Comparison of ENCODE assay signal across 8 mouse cellular contexts in the genomic region with DNA sequence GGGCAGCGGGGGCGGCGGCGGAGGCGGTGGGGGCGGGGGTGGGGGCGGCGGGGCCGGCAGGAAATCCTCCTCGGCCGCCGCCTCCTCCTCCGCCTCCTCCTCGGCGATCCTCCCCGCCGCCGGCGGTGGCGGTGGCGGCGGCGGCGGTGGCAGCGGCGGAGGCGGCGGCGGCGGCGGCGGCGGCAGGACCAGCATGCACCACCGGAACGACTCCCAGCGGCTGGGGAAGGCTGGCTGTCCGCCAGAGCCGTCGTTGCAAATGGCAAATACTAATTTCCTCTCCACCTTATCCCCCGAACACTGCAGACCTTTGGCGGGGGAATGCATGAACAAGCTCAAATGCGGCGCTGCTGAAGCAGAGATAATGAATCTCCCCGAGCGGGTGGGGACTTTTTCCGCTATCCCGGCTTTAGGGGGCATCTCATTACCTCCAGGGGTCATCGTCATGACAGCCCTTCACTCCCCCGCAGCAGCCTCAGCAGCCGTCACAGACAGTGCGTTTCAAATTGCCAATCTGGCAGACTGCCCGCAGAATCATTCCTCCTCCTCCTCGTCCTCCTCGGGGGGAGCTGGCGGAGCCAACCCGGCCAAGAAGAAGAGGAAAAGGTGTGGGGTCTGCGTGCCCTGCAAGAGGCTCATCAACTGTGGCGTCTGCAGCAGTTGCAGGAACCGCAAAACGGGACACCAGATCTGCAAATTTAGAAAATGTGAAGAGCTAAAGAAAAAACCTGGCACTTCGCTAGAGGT. TPM values are rescaled to one million over a fixed set of nuclear protein-coding genes. Genes with fewer than 3 reads are reported as not detected.
DNase-seq lines count a peak whose midpoint lies in the region; ATAC-seq and TF ChIP-seq lines count a peak whose summit lies in the region.

No protein-coding gene starts in this region.

- H3K36me3 ChIP-seq in embryonic facial prominence, embryonic 15.5 days = no peaks in the 10 kb centered on the region
- H3K36me3 ChIP-seq in heart, embryonic 11.5 days (ENCODE audit: control insufficient read depth, insufficient read depth, low read length) = no peaks in the 10 kb centered on the region
- H3K36me3 ChIP-seq in kidney, embryonic 14.5 days (ENCODE audit: control insufficient read depth, insufficient read depth, low read length) = no peaks in the 10 kb centered on the region
- H3K36me3 ChIP-seq in limb, embryonic 14.5 days (ENCODE audit: control insufficient read depth, insufficient read depth, low read length) = no peaks in the 10 kb centered on the region
- H3K36me3 ChIP-seq in midbrain, embryonic 16.5 days (ENCODE audit: control insufficient read depth, insufficient read depth, low read length) = peaks cover 4% of the 10 kb centered on the region; the same call in 1 of the 2 replicates
- no peaks in the 10 kb centered on the region for H3K36me3 ChIP-seq in stomach, embryonic 16.5 days (ENCODE audit: control insufficient read depth, insufficient read depth, low read length)

- 1% methylated on average over 33 of the region's 61 CpGs for WGBS in embryonic facial prominence, embryonic 15.5 days
- under 1% methylated on average over 26 of the region's 61 CpGs for WGBS in heart, embryonic 11.5 days (ENCODE audit: insufficient replicate concordance)
- under 1% methylated on average over 30 of the region's 61 CpGs for WGBS in kidney, embryonic 14.5 days
- WGBS in limb, embryonic 14.5 days = under 1% methylated on average over 24 of the region's 61 CpGs
- under 1% methylated on average over 28 of the region's 61 CpGs for WGBS in midbrain, embryonic 16.5 days
- WGBS in stomach, embryonic 16.5 days = under 1% methylated on average over 26 of the region's 61 CpGs

- H3K27ac ChIP-seq in embryonic facial prominence, embryonic 15.5 days (replicated peaks) = peak overlapping the region; percentile 85
- H3K27ac ChIP-seq in heart, embryonic 11.5 days (ENCODE audit: low read depth, low read length) = peak overlapping the region; percentile 93
- H3K27ac ChIP-seq in kidney, embryonic 14.5 days (ENCODE audit: low read depth, low read length) = peak overlapping the region; percentile 96
- H3K27ac ChIP-seq in limb, embryonic 14.5 days (replicated peaks; ENCODE audit: low read depth, low read length) = peak overlapping the region; percentile 89
- H3K27ac ChIP-seq in midbrain, embryonic 16.5 days (ENCODE audit: low read length) = peak overlapping the region; percentile 98
- peak overlapping the region; percentile 93 for H3K27ac ChIP-seq in stomach, embryonic 16.5 days (ENCODE audit: low read length)

- no peaks in the 10 kb centered on the region for H3K9me3 ChIP-seq in embryonic facial prominence, embryonic 15.5 days (replicated peaks)
- no peaks in the 10 kb centered on the region for H3K9me3 ChIP-seq in heart, embryonic 11.5 days (replicated peaks; ENCODE audit: control insufficient read depth, low read length)
- H3K9me3 ChIP-seq in kidney, embryonic 14.5 days (ENCODE audit: control insufficient read depth, low read length) = no peaks in the 10 kb centered on the region
- H3K9me3 ChIP-seq in limb, embryonic 14.5 days (ENCODE audit: control insufficient read depth, low read length) = no peaks in the 10 kb centered on the region
- H3K9me3 ChIP-seq in midbrain, embryonic 16.5 days (replicated peaks; ENCODE audit: control insufficient read depth, low read length, poor library complexity, severe bottlenecking) = no peaks in the 10 kb centered on the region
- H3K9me3 ChIP-seq in stomach, embryonic 16.5 days (replicated peaks; ENCODE audit: control insufficient read depth, low read length) = no peaks in the 10 kb centered on the region

- DNase-seq in spleen, adult 18-20 months = peak; percentile 5 to 11
- no peak for DNase-seq in spleen, adult 12 weeks (ENCODE audit: low spot score)
- DNase-seq in limb, embryonic 14.5 days (ENCODE audit: low spot score) = peak; percentile 66

- peak overlapping the region; percentile 67 for H3K4me3 ChIP-seq in embryonic facial prominence, embryonic 15.5 days (replicated peaks)
- H3K4me3 ChIP-seq in heart, embryonic 11.5 days (ENCODE audit: low read depth, low read length) = peak overlapping the region; percentile 60
- peak overlapping the region; percentile 71 for H3K4me3 ChIP-seq in kidney, embryonic 14.5 days (ENCODE audit: low read length)
- peak overlapping the region; percentile 70 for H3K4me3 ChIP-seq in limb, embryonic 14.5 days (replicated peaks; ENCODE audit: low read length)
- H3K4me3 ChIP-seq in midbrain, embryonic 16.5 days (ENCODE audit: low read depth, low read length) = peak overlapping the region; percentile 59
- H3K4me3 ChIP-seq in stomach, embryonic 16.5 days (replicated peaks; ENCODE audit: low read length) = peak overlapping the region; percentile 71

- H3K4me1 ChIP-seq in embryonic facial prominence, embryonic 15.5 days = peaks cover 11% of the 10 kb centered on the region
- H3K4me1 ChIP-seq in heart, embryonic 11.5 days (ENCODE audit: control insufficient read depth, insufficient read depth, low read length) = peaks cover 7% of the 10 kb centered on the region; the same call in 1 of the 2 replicates
- 0 out of 2 replicates have a peak, but pooled peaks cover 7% of the 10 kb centered on the region for H3K4me1 ChIP-seq in kidney, embryonic 14.5 days (ENCODE audit: control insufficient read depth, insufficient read depth, low read length)
- H3K4me1 ChIP-seq in limb, embryonic 14.5 days (ENCODE audit: control insufficient read depth, insufficient read depth, low read length) = peaks cover 4% of the 10 kb centered on the region
- peaks cover 25% of the 10 kb centered on the region for H3K4me1 ChIP-seq in midbrain, embryonic 16.5 days (ENCODE audit: control insufficient read depth, insufficient read depth, low read length)
- H3K4me1 ChIP-seq in stomach, embryonic 16.5 days (ENCODE audit: control insufficient read depth, insufficient read depth, low read length) = peaks cover 4% of the 10 kb centered on the region; the same call in 1 of the 2 replicates

- ATAC-seq in embryonic facial prominence, embryonic 15.5 days (ENCODE audit: insufficient number of reproducible peaks, low FRiP score, low TSS enrichment, low read depth) = peak; percentile 31; the same call in 1 of the 2 replicates
- peak; percentile 49 for ATAC-seq in heart, embryonic 11.5 days (replicated peaks; ENCODE audit: insufficient number of reproducible peaks, low FRiP score, low TSS enrichment)
- peak; percentile 57 for ATAC-seq in kidney, embryonic 14.5 days (ENCODE audit: low FRiP score, low TSS enrichment)
- peak; percentile 17 for ATAC-seq in limb, embryonic 14.5 days (ENCODE audit: low FRiP score, low read depth)
- peak; percentile 15 for ATAC-seq in midbrain, embryonic 16.5 days
- peak; percentile 23; the same call in 1 of the 2 replicates for ATAC-seq in stomach, embryonic 16.5 days (ENCODE audit: insufficient read depth, low FRiP score)

- H3K27me3 ChIP-seq in embryonic facial prominence, embryonic 15.5 days = no peaks in the 10 kb centered on the region
- no peaks in the 10 kb centered on the region for H3K27me3 ChIP-seq in heart, embryonic 11.5 days (ENCODE audit: control insufficient read depth, insufficient read depth, low read length)
- no peaks in the 10 kb centered on the region for H3K27me3 ChIP-seq in kidney, embryonic 14.5 days (ENCODE audit: control insufficient read depth, insufficient read depth, low read length)
- no peaks in the 10 kb centered on the region for H3K27me3 ChIP-seq in limb, embryonic 14.5 days (ENCODE audit: control insufficient read depth, insufficient read depth, low read length)
- H3K27me3 ChIP-seq in midbrain, embryonic 16.5 days (ENCODE audit: control insufficient read depth, insufficient read depth, low read depth, low read length) = no peaks in the 10 kb centered on the region
- no peaks in the 10 kb centered on the region for H3K27me3 ChIP-seq in stomach, embryonic 16.5 days (ENCODE audit: control insufficient read depth, insufficient read depth, low read length)

- peak overlapping the region; percentile 88 for H3K4me2 ChIP-seq in embryonic facial prominence, embryonic 15.5 days (replicated peaks)
- peak overlapping the region; percentile 82 for H3K4me2 ChIP-seq in heart, embryonic 11.5 days
- H3K4me2 ChIP-seq in kidney, embryonic 14.5 days (replicated peaks; ENCODE audit: low read depth, low read length) = peak overlapping the region; percentile 93
- H3K4me2 ChIP-seq in limb, embryonic 14.5 days (replicated peaks; ENCODE audit: low read depth, low read length, severe bottlenecking) = peak overlapping the region; percentile 90
- peak overlapping the region; percentile 55 for H3K4me2 ChIP-seq in midbrain, embryonic 16.5 days (ENCODE audit: low read length)
- peak overlapping the region; percentile 91 for H3K4me2 ChIP-seq in stomach, embryonic 16.5 days (ENCODE audit: low read depth, low read length)

- peak overlapping the region; percentile 57 for H3K9ac ChIP-seq in embryonic facial prominence, embryonic 15.5 days
- peak overlapping the region; percentile 85 for H3K9ac ChIP-seq in heart, embryonic 11.5 days (ENCODE audit: low read depth, low read length)
- peak overlapping the region; percentile 78 for H3K9ac ChIP-seq in kidney, embryonic 14.5 days (ENCODE audit: low read depth, low read length)
- H3K9ac ChIP-seq in limb, embryonic 14.5 days (ENCODE audit: low read depth, low read length, severe bottlenecking) = peak overlapping the region; percentile 83
- peak overlapping the region; percentile 81 for H3K9ac ChIP-seq in midbrain, embryonic 16.5 days (ENCODE audit: low read depth, low read length)
- peak overlapping the region; percentile 84 for H3K9ac ChIP-seq in stomach, embryonic 16.5 days (ENCODE audit: low read length)

- 0 out of 2 replicates have a peak, but pooled peaks have one; percentile 10 for TF ChIP-seq POLR2A in limb, embryonic 14.5 days (IDR thresholded peaks at IDR 0.05; ENCODE audit: borderline replicate concordance, extremely low read depth, insufficient read depth, insufficient read length)

RNA-seq across cellular contexts. Expression of a gene that starts 3.9 kb away (rescaled TPM):
- polyA plus RNA-seq in embryonic facial prominence, embryonic 15.5 days (2015; fragmentation: Nextera tagmentation; extraction: Ambion mirVana) = 4.7 and 5.1 TPM in 2 replicates
- 5.2 TPM in 2 replicates for polyA plus RNA-seq in heart, embryonic 11.5 days (2014; fragmentation: Nextera tagmentation; extraction: Ambion mirVana)
- 8.4 and 9.0 TPM in 2 replicates for polyA plus RNA-seq in kidney, embryonic 14.5 days (2014; fragmentation: Nextera tagmentation; extraction: Ambion mirVana)
- 5.4 and 7.1 TPM in 2 replicates for polyA plus RNA-seq in limb, embryonic 14.5 days (2012; rRNA removed)
- polyA plus RNA-seq in limb, embryonic 14.5 days (2014; fragmentation: Nextera tagmentation; extraction: Ambion mirVana) = 6.1 and 6.5 TPM in 2 replicates
- 43.6 and 45.6 TPM in 2 replicates for polyA plus RNA-seq in midbrain, embryonic 16.5 days (2015; fragmentation: Nextera tagmentation; extraction: Ambion mirVana)
- 4.1 and 4.9 TPM in 2 replicates for polyA plus RNA-seq in stomach, embryonic 16.5 days (2015; fragmentation: Nextera tagmentation; extraction: Ambion mirVana)
